Comparison of ENCODE assay signal across 9 mouse cellular contexts in the genomic region with DNA sequence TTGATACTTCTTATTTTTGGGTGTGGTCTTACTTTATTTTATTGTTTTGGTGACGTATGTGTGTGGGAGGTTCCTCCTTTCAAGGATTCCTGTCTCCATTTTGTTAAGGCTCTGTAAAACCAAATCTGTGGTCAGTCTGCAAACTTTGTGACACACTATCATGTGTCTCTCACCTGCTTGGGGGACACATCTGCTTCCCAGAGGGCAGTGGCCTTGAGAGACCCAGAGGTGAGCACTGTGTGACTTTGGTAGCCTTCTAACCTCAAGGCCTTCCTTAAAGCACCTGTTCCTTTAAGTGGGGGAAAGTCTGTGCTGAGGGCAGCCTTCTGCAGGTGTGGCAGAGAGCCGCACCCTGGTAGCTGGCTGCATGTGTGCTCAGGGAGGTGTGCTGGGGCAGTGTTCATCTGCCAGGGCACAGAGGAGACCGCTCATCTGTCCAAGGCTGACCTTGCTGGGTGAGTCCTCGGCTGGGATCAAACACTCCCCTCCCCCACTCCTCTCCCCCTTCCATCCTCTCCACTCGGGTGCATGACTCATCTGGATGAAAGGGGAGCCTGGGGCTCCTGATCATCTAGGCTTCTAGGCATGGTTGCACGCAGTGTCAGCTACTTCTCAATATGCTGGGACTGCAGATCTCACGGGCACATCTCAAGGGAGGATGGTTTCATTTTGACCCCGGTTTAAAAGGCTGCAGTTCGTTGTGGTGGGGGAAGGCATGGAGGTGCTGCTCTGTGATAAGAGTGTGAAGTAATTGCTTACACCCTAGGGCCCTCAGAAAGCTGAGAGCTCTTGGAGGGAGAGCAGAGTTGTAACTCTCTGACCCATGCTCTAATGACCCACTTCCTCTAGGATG. TPM values are rescaled to one million over a fixed set of nuclear protein-coding genes. Genes with fewer than 3 reads are reported as not detected.
A peak's percentile ranks its signal among the peaks of the same experiment; 100 is the strongest.
DNase-seq lines count a peak whose midpoint lies in the region; ATAC-seq lines count a peak whose summit lies in the region.
"Had no signal": no experiment of that assay in that cellular context is flagged by ENCODE, and none has a peak within 500 bp of the region (broad histone marks: within the 10 kb centered on the region; RNA-seq: fewer than 3 reads in every experiment).

No protein-coding gene starts in this region.

- no peak overlapping the region for H3K4me3 ChIP-seq in lung, embryonic 15.5 days
- no peak overlapping the region for H3K4me3 ChIP-seq in embryonic facial prominence, embryonic 10.5 days
- H3K4me3 ChIP-seq: forebrain, embryonic 12.5 days had no signal

- H3K4me2 ChIP-seq in lung, embryonic 15.5 days, result no peak overlapping the region; the same call in 1 of the 2 replicates
- H3K4me2 ChIP-seq: forebrain, embryonic 12.5 days had no signal

- H3K27me3 ChIP-seq in lung, embryonic 15.5 days, result no peaks in the 10 kb centered on the region
- peaks cover 4% of the 10 kb centered on the region; the same call in 1 of the 2 replicates for H3K27me3 ChIP-seq in embryonic facial prominence, embryonic 10.5 days (replicated peaks; ENCODE audit: low read depth, poor library complexity, severe bottlenecking)
- H3K27me3 ChIP-seq: forebrain, embryonic 12.5 days had no signal

- ATAC-seq in lung, embryonic 15.5 days (ENCODE audit: borderline replicate concordance, extremely low read depth, low FRiP score, low TSS enrichment), result 0 out of 2 replicates have a peak, but pooled peaks have one; percentile 14

- 0 out of 2 replicates have a peak, but pooled peaks cover 5% of the 10 kb centered on the region for H3K4me1 ChIP-seq in lung, embryonic 15.5 days
- peaks cover 15% of the 10 kb centered on the region for H3K4me1 ChIP-seq in embryonic facial prominence, embryonic 10.5 days

- no peak overlapping the region for H3K27ac ChIP-seq in lung, embryonic 15.5 days
- no peak overlapping the region for H3K27ac ChIP-seq in embryonic facial prominence, embryonic 10.5 days (replicated peaks)
- H3K27ac ChIP-seq: forebrain, embryonic 12.5 days had no signal

- no peak overlapping the region for H3K9ac ChIP-seq in lung, embryonic 15.5 days
- H3K9ac ChIP-seq: forebrain, embryonic 12.5 days had no signal

- H3K36me3 ChIP-seq in lung, embryonic 15.5 days, result no peaks in the 10 kb centered on the region
- H3K36me3 ChIP-seq in embryonic facial prominence, embryonic 10.5 days (replicated peaks), result no peaks in the 10 kb centered on the region
- H3K36me3 ChIP-seq: forebrain, embryonic 12.5 days had no signal

- H3K9me3 ChIP-seq in lung, embryonic 15.5 days, result no peaks in the 10 kb centered on the region
- H3K9me3 ChIP-seq in embryonic facial prominence, embryonic 10.5 days, result no peaks in the 10 kb centered on the region
- H3K9me3 ChIP-seq: forebrain, embryonic 12.5 days had no signal

- 22% methylated on average over 9 of the region's 9 CpGs for WGBS in lung, embryonic 15.5 days
- WGBS in embryonic facial prominence, embryonic 10.5 days, result 56% methylated on average over 9 of the region's 9 CpGs

- DNase-seq in lung, postnatal 14 days, result no peak
- DNase-seq in adrenal gland, adult (ENCODE audit: inconsistent age in 2 of 2, low spot score in 1 of 2), result peak; percentile 89
- peak; percentile 23 for DNase-seq in lung, postnatal 25 days (ENCODE audit: low spot score)
- DNase-seq in thymus, postnatal 25 days, result peak; percentile 67
- DNase-seq in embryonic facial prominence, embryonic 10.5 days (ENCODE audit: low spot score), result no peak
- DNase-seq in embryo, embryonic 10 days (ENCODE audit: low spot score), result no peak
- no peak for DNase-seq in frontal cortex, postnatal 25 days (ENCODE audit: low spot score in 2 of 2)

RNA-seq across cellular contexts. Expression of a gene that starts 34.4 kb away (rescaled TPM):
- not detected in 2 replicates for polyA plus RNA-seq in lung, embryonic 15.5 days (2015; fragmentation: Nextera tagmentation; extraction: Ambion mirVana)
- polyA plus RNA-seq in embryonic facial prominence, embryonic 10.5 days (2016; fragmentation: Nextera tagmentation; extraction: Ambion mirVana), result not detected in 2 replicates

Comparison
In these comparisons a context has a peak if more than half of its experiments do, and no peak if none do; other contexts are left out.
1. DNase-seq: peak in adrenal gland, adult (2 of 2), lung, postnatal 25 days (single experiment) and thymus, postnatal 25 days (single experiment); none in lung, postnatal 14 days (single experiment), embryonic facial prominence, embryonic 10.5 days (single experiment), embryo, embryonic 10 days (single experiment) and frontal cortex, postnatal 25 days (0 of 2).